Mouse (Mus musculus): ENCODE measurements around the gene Kifc1. TPM values are rescaled to one million over a fixed set of nuclear protein-coding genes. Genes with fewer than 3 reads are reported as not detected.
"Not testable (repeated sequence)": the region's sequence is repeated elsewhere in the genome, so short reads cannot be mapped to it uniquely, and the experiment has no call there.

Kifc1 gene
- polyA plus RNA-seq, 1 experiment: 3.0 TPM

- Histone ChIP-seq H3K4me3 (replicated peaks; ENCODE audit: extremely low read depth, low read depth, low read length) (no peak overlapping the region), H3K4me1 (ENCODE audit: control insufficient read depth, insufficient read depth, low read length) (peaks cover 6% of the 10 kb centered on the region)
- WGBS: 88% methylated on average over 10 of the region's 10 CpGs
- no peak for DNase-seq
- TF ChIP-seq POLR2A (IDR thresholded peaks at IDR 0.05; ENCODE audit: borderline replicate concordance, extremely low read depth, low read depth, low read length): no peak
- TF ChIP-seq CTCF (IDR thresholded peaks at IDR 0.05; ENCODE audit: insufficient read depth, low read length): no peak
These were observed 22.8 kb upstream of the Kifc1 start for GRCm38 (mm10) chr17:33913264-33913663.

- Histone ChIP-seq H3K4me3 (replicated peaks; ENCODE audit: extremely low read depth, low read depth, low read length) (no peak overlapping the region), H3K4me1 (ENCODE audit: control insufficient read depth, insufficient read depth, low read length) (peaks cover 5% of the 10 kb centered on the region)
- TF ChIP-seq CTCF (IDR thresholded peaks at IDR 0.05; ENCODE audit: insufficient read depth, low read length) (no peak), POLR2A (IDR thresholded peaks at IDR 0.05; ENCODE audit: borderline replicate concordance, extremely low read depth, low read depth, low read length) (no peak)
- DNase-seq: no peak
- 86% methylated on average over 28 of the region's 28 CpGs for WGBS
These were observed 21.5 kb upstream of the Kifc1 start for GRCm38 (mm10) chr17:33911813-33912414.

- DNase-seq: no peak
- Histone ChIP-seq H3K4me3 (replicated peaks; ENCODE audit: extremely low read depth, low read depth, low read length) (no peak overlapping the region), H3K4me1 (ENCODE audit: control insufficient read depth, insufficient read depth, low read length) (peaks cover 2% of the 10 kb centered on the region)
- TF ChIP-seq POLR2A (IDR thresholded peaks at IDR 0.05; ENCODE audit: borderline replicate concordance, extremely low read depth, low read depth, low read length) (no peak), CTCF (IDR thresholded peaks at IDR 0.05; ENCODE audit: insufficient read depth, low read length) (no peak)
- 82% methylated on average over 31 of the region's 31 CpGs for WGBS
These were observed 20.8 kb upstream of the Kifc1 start for GRCm38 (mm10) chr17:33911052-33911812.

GRCm38 (mm10) chr17:33910346-33911051 lies 20.0 kb upstream of the Kifc1 start:
- DNase-seq: no peak
- TF ChIP-seq CTCF (IDR thresholded peaks at IDR 0.05; ENCODE audit: insufficient read depth, low read length) (no peak), POLR2A (IDR thresholded peaks at IDR 0.05; ENCODE audit: borderline replicate concordance, extremely low read depth, low read depth, low read length) (no peak)
- 35% methylated on average over 11 of the region's 11 CpGs for WGBS
- Histone ChIP-seq H3K4me3 (replicated peaks; ENCODE audit: extremely low read depth, low read depth, low read length) (no peak overlapping the region), H3K4me1 (ENCODE audit: control insufficient read depth, insufficient read depth, low read length) (peaks cover 2% of the 10 kb centered on the region)

GRCm38 (mm10) chr17:33909869-33910250 lies 19.4 kb upstream of the Kifc1 start:
- under 1% methylated on average over 14 of the region's 14 CpGs for WGBS
- peaks cover 2% of the 10 kb centered on the region; the same call in 1 of the 2 replicates for H3K4me1 ChIP-seq (ENCODE audit: control insufficient read depth, insufficient read depth, low read length)
- peak; percentile 60 for DNase-seq
- H3K4me3 ChIP-seq (replicated peaks; ENCODE audit: extremely low read depth, low read depth, low read length): peak overlapping the region; percentile 86
- no peak for TF ChIP-seq CTCF (IDR thresholded peaks at IDR 0.05; ENCODE audit: insufficient read depth, low read length)
- TF ChIP-seq POLR2A (IDR thresholded peaks at IDR 0.05; ENCODE audit: borderline replicate concordance, extremely low read depth, low read depth, low read length): peak; percentile 71; the same call in 1 of the 2 replicates

- TF ChIP-seq POLR2A (IDR thresholded peaks at IDR 0.05; ENCODE audit: borderline replicate concordance, extremely low read depth, low read depth, low read length): peak; percentile 72; the same call in 1 of the 2 replicates
- TF ChIP-seq CTCF (IDR thresholded peaks at IDR 0.05; ENCODE audit: insufficient read depth, low read length): no peak
- under 1% methylated on average over 68 of the region's 68 CpGs for WGBS
- H3K4me1 ChIP-seq (ENCODE audit: control insufficient read depth, insufficient read depth, low read length): peaks cover 2% of the 10 kb centered on the region; the same call in 1 of the 2 replicates
- H3K4me3 ChIP-seq (replicated peaks; ENCODE audit: extremely low read depth, low read depth, low read length): peak within 1 kb of the TSS; percentile 86
- DNase-seq: peak; percentile 96
These were observed 18.8 kb upstream of the Kifc1 start, which contains the start of gene Daxx for GRCm38 (mm10) chr17:33909077-33909868. Gene Daxx, plus strand, starts transcription at chr17:33909414.

GRCm38 (mm10) chr17:33908331-33909076 lies 18.0 kb upstream of the Kifc1 start:
- H3K4me3 ChIP-seq (replicated peaks; ENCODE audit: extremely low read depth, low read depth, low read length): peak overlapping the region; percentile 65
- WGBS: under 1% methylated on average over 44 of the region's 44 CpGs
- peak; percentile 51 for DNase-seq
- TF ChIP-seq POLR2A (IDR thresholded peaks at IDR 0.05; ENCODE audit: borderline replicate concordance, extremely low read depth, low read depth, low read length) (no peak), CTCF (IDR thresholded peaks at IDR 0.05; ENCODE audit: insufficient read depth, low read length) (no peak)
- H3K4me1 ChIP-seq (ENCODE audit: control insufficient read depth, insufficient read depth, low read length): peaks cover 2% of the 10 kb centered on the region; the same call in 1 of the 2 replicates

- 47% methylated on average over 4 of the region's 4 CpGs for WGBS
- not testable (repeated sequence) for DNase-seq; H3K4me3 ChIP-seq (replicated peaks; ENCODE audit: extremely low read depth, low read depth, low read length); H3K4me1 ChIP-seq (ENCODE audit: control insufficient read depth, insufficient read depth, low read length)
These were observed 14.4 kb upstream of the Kifc1 start, which contains the start of gene Platr17 for GRCm38 (mm10) chr17:33904835-33905234. Gene Platr17, plus strand, starts transcription at chr17:33905135.

GRCm38 (mm10) chr17:33903911-33904651 lies 13.6 kb upstream of the Kifc1 start:
- WGBS: 74% methylated on average over 6 of the region's 6 CpGs

More at GRCm38 (mm10) chr17:33903911-33904651, 13.6 kb upstream of the Kifc1 start:
- H3K4me3 ChIP-seq (replicated peaks; ENCODE audit: extremely low read depth, low read depth, low read length); H3K4me1 ChIP-seq (ENCODE audit: control insufficient read depth, insufficient read depth, low read length); DNase-seq: not testable (repeated sequence)
